Mouse (Mus musculus): ENCODE data around the gene Fcho2.

Gene Fcho2

GRCm38 (mm10) chr13:98679631-98680041 is 135.6 kb downstream of the Fcho2 start:
- in situ Hi-C loops (cut with MseI, MboI), result no loop called here

GRCm38 (mm10) chr13:98679230-98679629 is 136.0 kb downstream of the Fcho2 start:
- in situ Hi-C loops (cut with MseI, MboI), result no loop called here

- in situ Hi-C loops (cut with MseI, MboI), result no loop called here
Observed at GRCm38 (mm10) chr13:98673922-98674321, 141.3 kb downstream of the Fcho2 start.
